Mouse (Mus musculus): ENCODE measurements around the gene Tmem236. TPM values are rescaled to one million over a fixed set of nuclear protein-coding genes. Genes with fewer than 3 reads are reported as not detected.
A peak's percentile ranks its signal among the peaks of the same experiment; 100 is the strongest.

Tmem236 gene
- polyA plus RNA-seq, 1 experiment from 2014 or later: not detected

- Histone ChIP-seq H3K27me3 (ENCODE audit: low read depth, poor library complexity, severe bottlenecking) (no peaks in the 10 kb centered on the region), H3K4me1 (no peaks in the 10 kb centered on the region), H3K36me3 (no peaks in the 10 kb centered on the region), H3K27ac (no peak overlapping the region), H3K4me3 (no peak overlapping the region), H3K9me3 (replicated peaks) (no peaks in the 10 kb centered on the region)
- DNase-seq (ENCODE audit: low spot score): no peak
- 92% methylated on average over 4 of the region's 4 CpGs for WGBS
These were observed 62.6 kb downstream of the Tmem236 start for GRCm38 (mm10) chr2:14236920-14237319.

DNA sequence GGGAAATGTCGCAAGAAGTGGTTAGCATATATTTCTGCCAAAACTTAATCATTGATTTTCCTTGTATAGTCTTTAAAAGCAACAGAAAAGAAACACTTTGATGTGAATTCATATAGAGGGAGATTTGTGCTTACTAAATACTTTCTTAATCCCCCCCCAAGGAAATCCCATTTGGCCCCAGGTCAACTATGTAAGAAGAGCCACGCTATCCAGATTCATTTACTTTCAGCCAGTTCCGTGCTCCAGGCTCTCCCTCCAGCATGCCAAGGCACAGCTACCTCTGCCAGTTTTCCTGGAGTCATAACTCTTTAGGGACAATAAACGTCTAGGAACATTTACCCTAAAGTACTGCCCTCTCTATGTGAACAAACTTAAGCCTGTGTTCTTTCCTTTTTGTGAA lies 63.4 kb downstream of the Tmem236 start:
- Histone ChIP-seq H3K4me3 (no peak overlapping the region), H3K27ac (no peak overlapping the region), H3K27me3 (ENCODE audit: low read depth, poor library complexity, severe bottlenecking) (no peaks in the 10 kb centered on the region), H3K36me3 (no peaks in the 10 kb centered on the region), H3K9me3 (replicated peaks) (no peaks in the 10 kb centered on the region), H3K4me1 (no peaks in the 10 kb centered on the region)
- no peak for DNase-seq (ENCODE audit: low spot score)
- WGBS: 60% methylated on average over 4 of the region's 4 CpGs

DNA sequence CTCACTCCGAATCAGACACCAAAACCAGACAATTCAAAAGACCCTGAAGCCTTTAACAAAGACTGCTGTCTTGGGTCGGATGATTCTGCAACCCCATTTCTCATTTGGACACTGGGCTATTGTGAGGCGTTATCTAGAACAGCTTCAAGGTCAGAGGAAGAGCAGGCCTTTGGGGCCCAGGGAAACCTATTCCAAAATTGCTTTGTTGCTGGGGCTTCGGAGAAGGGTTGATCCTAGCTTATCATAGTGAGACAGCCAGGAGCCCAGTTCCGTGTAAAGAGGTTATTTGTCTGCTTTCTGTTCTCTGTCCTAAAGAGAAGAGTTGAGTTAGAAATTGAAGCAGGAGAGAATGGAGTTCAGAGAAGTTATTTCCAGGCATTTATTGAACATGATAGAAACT lies 64.8 kb downstream of the Tmem236 start:
- Histone ChIP-seq H3K4me1 (no peaks in the 10 kb centered on the region), H3K4me3 (no peak overlapping the region), H3K27ac (no peak overlapping the region), H3K27me3 (ENCODE audit: low read depth, poor library complexity, severe bottlenecking) (no peaks in the 10 kb centered on the region), H3K9me3 (replicated peaks) (no peaks in the 10 kb centered on the region), H3K36me3 (no peaks in the 10 kb centered on the region)
- WGBS: 83% methylated on average over 5 of the region's 5 CpGs
- DNase-seq (ENCODE audit: low spot score): no peak

GRCm38 (mm10) chr2:14244157-14244556 lies 69.8 kb downstream of the Tmem236 start:
- Histone ChIP-seq H3K27ac (no peak overlapping the region), H3K4me3 (no peak overlapping the region), H3K36me3 (no peaks in the 10 kb centered on the region), H3K27me3 (ENCODE audit: low read depth, poor library complexity, severe bottlenecking) (no peaks in the 10 kb centered on the region), H3K4me1 (no peaks in the 10 kb centered on the region), H3K9me3 (replicated peaks) (no peaks in the 10 kb centered on the region)
- DNase-seq (ENCODE audit: low spot score): no peak
- WGBS: 95% methylated on average over 5 of the region's 5 CpGs

GRCm38 (mm10) chr2:14244668-14245067 lies 70.3 kb downstream of the Tmem236 start:
- no peaks in the 10 kb centered on the region for H3K9me3 ChIP-seq (replicated peaks)
- no peaks in the 10 kb centered on the region for H3K4me1 ChIP-seq
- H3K27ac ChIP-seq: no peak overlapping the region
- H3K36me3 ChIP-seq: no peaks in the 10 kb centered on the region
- WGBS: 87% methylated on average over 2 of the region's 2 CpGs
- DNase-seq (ENCODE audit: low spot score): no peak
- no peak overlapping the region for H3K4me3 ChIP-seq
- H3K27me3 ChIP-seq (ENCODE audit: low read depth, poor library complexity, severe bottlenecking): no peaks in the 10 kb centered on the region

- WGBS: 77% methylated on average over 3 of the region's 3 CpGs
- H3K36me3 ChIP-seq: no peaks in the 10 kb centered on the region
These were observed 75.7 kb downstream of the Tmem236 start for GRCm38 (mm10) chr2:14249839-14250564.

DNA sequence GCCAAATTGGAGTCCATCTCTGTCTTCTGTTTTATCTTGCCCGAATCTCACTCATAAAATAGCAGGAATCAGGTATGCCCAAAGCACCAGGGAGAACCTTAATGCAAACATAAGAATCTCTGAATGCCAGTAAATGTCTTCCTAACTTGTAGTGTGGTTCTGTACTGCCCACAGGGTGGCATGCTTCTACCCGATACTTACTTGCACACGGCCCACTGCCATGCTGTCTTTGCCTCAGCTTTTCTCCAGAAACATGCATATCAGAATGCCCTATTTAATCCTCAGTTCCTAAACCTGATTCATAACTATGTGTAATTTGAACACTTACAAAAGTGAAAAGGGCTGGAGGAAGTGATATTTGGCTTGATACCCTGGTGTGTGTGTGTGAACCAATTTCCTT lies 77.6 kb downstream of the Tmem236 start:
- H3K4me1 ChIP-seq: no peaks in the 10 kb centered on the region
- no peaks in the 10 kb centered on the region for H3K9me3 ChIP-seq (replicated peaks)
- no peak for DNase-seq (ENCODE audit: low spot score)
- H3K27ac ChIP-seq: no peak overlapping the region
- no peaks in the 10 kb centered on the region for H3K36me3 ChIP-seq
- H3K27me3 ChIP-seq (ENCODE audit: low read depth, poor library complexity, severe bottlenecking): no peaks in the 10 kb centered on the region
- WGBS: 83% methylated on average over 3 of the region's 3 CpGs
- H3K4me3 ChIP-seq: no peak overlapping the region

More at GRCm38 (mm10) chr2:14249839-14250564, 75.7 kb downstream of the Tmem236 start:
- Histone ChIP-seq H3K4me1 (no peaks in the 10 kb centered on the region), H3K4me3 (no peak overlapping the region), H3K9me3 (replicated peaks) (no peaks in the 10 kb centered on the region), H3K27ac (no peak overlapping the region), H3K27me3 (ENCODE audit: low read depth, poor library complexity, severe bottlenecking) (no peaks in the 10 kb centered on the region)
- no peak for DNase-seq (ENCODE audit: low spot score)

DNA sequence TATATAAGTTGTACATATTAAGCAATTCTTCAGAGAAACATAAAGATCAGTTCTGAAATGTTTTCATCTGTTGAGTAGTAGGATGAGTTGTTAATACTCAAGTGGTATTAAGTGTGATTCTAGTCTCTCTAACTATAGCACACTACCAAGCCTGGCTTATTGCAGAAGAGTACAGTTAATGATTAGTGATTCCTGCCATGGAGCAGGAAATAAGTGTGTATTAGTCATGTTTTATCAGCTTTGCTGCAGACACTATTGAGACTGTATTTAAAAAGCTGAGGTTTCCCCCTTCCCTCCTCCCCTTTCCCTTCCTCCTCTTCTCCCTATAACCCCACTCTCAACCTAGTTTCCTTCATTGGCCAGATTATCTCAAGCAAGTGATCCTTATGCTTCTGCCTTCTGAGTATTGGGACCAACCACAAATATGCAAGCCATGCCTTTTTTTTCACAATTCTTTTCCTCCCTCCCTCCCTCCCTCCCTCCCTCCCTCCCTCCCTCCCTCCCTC lies 84.1 kb downstream of the Tmem236 start:
- Histone ChIP-seq H3K4me1 (no peaks in the 10 kb centered on the region), H3K27ac (no peak overlapping the region), H3K9me3 (replicated peaks) (no peaks in the 10 kb centered on the region), H3K27me3 (ENCODE audit: low read depth, poor library complexity, severe bottlenecking) (no peaks in the 10 kb centered on the region), H3K36me3 (no peaks in the 10 kb centered on the region), H3K4me3 (no peak overlapping the region)
- no peak for DNase-seq (ENCODE audit: low spot score)

GRCm38 (mm10) chr2:14262090-14262489 lies 87.8 kb downstream of the Tmem236 start:
- H3K27me3 ChIP-seq (ENCODE audit: low read depth, poor library complexity, severe bottlenecking): no peaks in the 10 kb centered on the region
- H3K36me3 ChIP-seq: no peaks in the 10 kb centered on the region
- no peaks in the 10 kb centered on the region for H3K9me3 ChIP-seq (replicated peaks)
- no peak for DNase-seq (ENCODE audit: low spot score)
- 90% methylated on average over 1 of the region's 1 CpGs for WGBS
- H3K4me1 ChIP-seq: no peaks in the 10 kb centered on the region
- H3K27ac ChIP-seq: no peak overlapping the region
- no peak overlapping the region for H3K4me3 ChIP-seq

DNA sequence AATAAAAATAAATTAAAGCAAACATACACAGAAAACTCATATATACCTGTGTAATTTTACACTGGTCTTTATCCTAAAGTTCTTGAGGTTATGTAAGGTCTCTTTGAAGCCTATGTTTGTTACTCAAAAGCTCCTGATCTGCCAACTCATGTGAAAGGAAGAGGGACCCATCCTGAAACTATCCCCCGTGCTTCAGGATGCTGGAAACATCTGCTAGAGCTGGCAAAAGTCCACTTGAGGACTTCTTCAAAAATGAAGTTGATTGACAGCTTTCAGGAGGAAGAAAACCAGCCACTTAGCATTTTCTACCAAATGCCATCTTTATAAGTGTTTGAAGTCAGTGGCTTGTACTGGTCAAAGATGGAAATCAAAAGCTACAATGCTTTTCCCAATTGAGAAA lies 94.8 kb downstream of the Tmem236 start:
- H3K36me3 ChIP-seq: no peaks in the 10 kb centered on the region
- no peak for DNase-seq (ENCODE audit: low spot score)
- no peaks in the 10 kb centered on the region for H3K27me3 ChIP-seq (ENCODE audit: low read depth, poor library complexity, severe bottlenecking)
- no peak overlapping the region for H3K27ac ChIP-seq
- H3K4me3 ChIP-seq: no peak overlapping the region
- H3K9me3 ChIP-seq (replicated peaks): no peaks in the 10 kb centered on the region
- no peaks in the 10 kb centered on the region for H3K4me1 ChIP-seq
- WGBS: 85% methylated on average over 1 of the region's 1 CpGs

MicroRNAs encoded within 50 kb of the gene (microRNA counts, 519-probe panel; counts per million panel counts)
- 684 counts per million, percentile 72 among the panel's probes with 10 or more counts for microRNA mmu-miR-511

Small RNA genes lying within 50 kb of the gene (microRNA-seq; reads per million reads assigned to microRNA genes)
- not detected for gene Mir511

Other genes starting within 250 kb of the Tmem236 start
- gene Hacd1, start 118.4 kb upstream of the Tmem236 start, polyA plus RNA-seq (2016; fragmentation: Nextera tagmentation; extraction: Ambion mirVana): 43.3 and 54.9 TPM in 2 replicates
- gene Stam, start 100.4 kb upstream of the Tmem236 start, polyA plus RNA-seq (2016; fragmentation: Nextera tagmentation; extraction: Ambion mirVana): 65.6 and 73.7 TPM in 2 replicates
- 1.2 and 1.4 TPM in 2 replicates for gene Mrc1, start 54.9 kb downstream of the Tmem236 start, polyA plus RNA-seq (2016; fragmentation: Nextera tagmentation; extraction: Ambion mirVana)
- gene Slc39a12, start 213.8 kb downstream of the Tmem236 start, polyA plus RNA-seq (2016; fragmentation: Nextera tagmentation; extraction: Ambion mirVana): 0.05 TPM in 1 of 2 replicates, not detected in the other

Measured in limb, embryonic 10.5 days (tissue).